In genomic region chr5:129725774-129726392, GRCm38 (mm10) we compare ENCODE assay signal across 8 mouse cellular contexts. TPM values are rescaled to one million over a fixed set of nuclear protein-coding genes. Genes with fewer than 3 reads are reported as not detected.
DNase-seq lines count a peak whose midpoint lies in the region; ATAC-seq lines count a peak whose summit lies in the region.

No protein-coding gene starts in this region.

- peaks cover 44% of the 10 kb centered on the region for H3K4me1 ChIP-seq in heart, embryonic 10.5 days
- peaks cover 48% of the 10 kb centered on the region for H3K4me1 ChIP-seq in heart, embryonic 12.5 days (replicated peaks)
- no peaks in the 10 kb centered on the region; the same call in 1 of the 2 replicates for H3K4me1 ChIP-seq in limb, embryonic 11.5 days (ENCODE audit: control insufficient read depth, insufficient read depth, low read length)
- 0 out of 2 replicates have a peak, but pooled peaks cover 6% of the 10 kb centered on the region for H3K4me1 ChIP-seq in neural tube, embryonic 14.5 days (ENCODE audit: control insufficient read depth, insufficient read depth, low read length)

- no peaks in the 10 kb centered on the region for H3K9me3 ChIP-seq in heart, embryonic 10.5 days
- H3K9me3 ChIP-seq in heart, embryonic 12.5 days (replicated peaks), result no peaks in the 10 kb centered on the region
- no peaks in the 10 kb centered on the region for H3K9me3 ChIP-seq in limb, embryonic 11.5 days (ENCODE audit: control insufficient read depth, low read length)
- no peaks in the 10 kb centered on the region for H3K9me3 ChIP-seq in neural tube, embryonic 14.5 days (ENCODE audit: control insufficient read depth, low read length)

- H3K36me3 ChIP-seq in heart, embryonic 10.5 days, result no peaks in the 10 kb centered on the region
- no peaks in the 10 kb centered on the region for H3K36me3 ChIP-seq in heart, embryonic 12.5 days
- no peaks in the 10 kb centered on the region for H3K36me3 ChIP-seq in limb, embryonic 11.5 days (ENCODE audit: control insufficient read depth, insufficient read depth, low read length)
- H3K36me3 ChIP-seq in neural tube, embryonic 14.5 days (ENCODE audit: control insufficient read depth, insufficient read depth, low read length), result no peaks in the 10 kb centered on the region

- H3K27ac ChIP-seq in heart, embryonic 10.5 days, result peak overlapping the region; percentile 99
- H3K27ac ChIP-seq in heart, embryonic 12.5 days (ENCODE audit: poor library complexity, severe bottlenecking), result peak overlapping the region; percentile 99
- H3K27ac ChIP-seq in limb, embryonic 11.5 days (replicated peaks; ENCODE audit: low read depth, low read length), result no peak overlapping the region
- no peak overlapping the region for H3K27ac ChIP-seq in neural tube, embryonic 14.5 days (ENCODE audit: low read depth, low read length)

- peak overlapping the region; percentile 88 for H3K4me3 ChIP-seq in heart, embryonic 10.5 days
- peak overlapping the region; percentile 78 for H3K4me3 ChIP-seq in heart, embryonic 12.5 days
- H3K4me3 ChIP-seq in limb, embryonic 11.5 days (ENCODE audit: low read depth, low read length), result peak overlapping the region; percentile 72
- H3K4me3 ChIP-seq in neural tube, embryonic 14.5 days (ENCODE audit: low read depth, low read length), result peak overlapping the region; percentile 83

- DNase-seq in heart, embryonic 10.5 days (ENCODE audit: low spot score), result no peak
- no peak for DNase-seq in heart, adult 11 months
- peak; percentile 11 for DNase-seq in T-cell, adult 2 months (ENCODE audit: low spot score)
- DNase-seq in limb, embryonic 11.5 days (ENCODE audit: low spot score), result peak; percentile 32
- DNase-seq in urinary bladder, adult 2 months (ENCODE audit: low spot score), result no peak
- DNase-seq in left cerebral cortex, adult 9 months (ENCODE audit: low spot score in 2 of 2), result no peak

- H3K9ac ChIP-seq in heart, embryonic 12.5 days, result peak overlapping the region; percentile 92
- peak overlapping the region; percentile 95 for H3K9ac ChIP-seq in limb, embryonic 11.5 days (ENCODE audit: low read length)
- peak overlapping the region; percentile 90 for H3K9ac ChIP-seq in neural tube, embryonic 14.5 days (replicated peaks; ENCODE audit: low read depth, low read length)

- no peak for ATAC-seq in heart, embryonic 12.5 days (ENCODE audit: insufficient number of reproducible peaks, low FRiP score)
- no peak for ATAC-seq in limb, embryonic 11.5 days (ENCODE audit: insufficient number of reproducible peaks, low FRiP score, low TSS enrichment, low read depth)
- ATAC-seq in neural tube, embryonic 14.5 days (ENCODE audit: low read depth), result no peak

- no peaks in the 10 kb centered on the region for H3K27me3 ChIP-seq in heart, embryonic 10.5 days (ENCODE audit: insufficient read depth, poor library complexity, severe bottlenecking)
- no peaks in the 10 kb centered on the region for H3K27me3 ChIP-seq in heart, embryonic 12.5 days (replicated peaks)
- H3K27me3 ChIP-seq in limb, embryonic 11.5 days (ENCODE audit: control insufficient read depth, insufficient read depth, low read length), result no peaks in the 10 kb centered on the region
- H3K27me3 ChIP-seq in neural tube, embryonic 14.5 days (ENCODE audit: control insufficient read depth, insufficient read depth, low read length), result no peaks in the 10 kb centered on the region

- WGBS in heart, embryonic 10.5 days, result 16% methylated on average over 7 of the region's 7 CpGs
- 14% methylated on average over 7 of the region's 7 CpGs for WGBS in heart, embryonic 12.5 days
- 29% methylated on average over 7 of the region's 7 CpGs for WGBS in limb, embryonic 11.5 days
- 20% methylated on average over 7 of the region's 7 CpGs for WGBS in neural tube, embryonic 14.5 days

- H3K4me2 ChIP-seq in heart, embryonic 12.5 days, result peak overlapping the region; percentile 63
- H3K4me2 ChIP-seq in limb, embryonic 11.5 days (ENCODE audit: low read depth, severe bottlenecking), result peak overlapping the region; percentile 50
- peak overlapping the region; percentile 60 for H3K4me2 ChIP-seq in neural tube, embryonic 14.5 days (ENCODE audit: low read depth, low read length)

RNA-seq across cellular contexts. Expression of gene Nipsnap2, which starts 1.0 kb away (rescaled TPM):
- 140 and 220 TPM in 2 replicates for polyA plus RNA-seq in heart, embryonic 10.5 days (2016; fragmentation: Nextera tagmentation; extraction: Ambion mirVana)
- 264 and 276 TPM in 2 replicates for polyA plus RNA-seq in heart, embryonic 12.5 days (2016; fragmentation: Nextera tagmentation; extraction: Ambion mirVana)
- polyA plus RNA-seq in limb, embryonic 11.5 days (2014; fragmentation: Nextera tagmentation; extraction: Ambion mirVana), result 79.4 and 87.9 TPM in 2 replicates
- polyA plus RNA-seq in neural tube, embryonic 14.5 days (2014; fragmentation: Nextera tagmentation; extraction: Ambion mirVana), result 95.1 and 95.6 TPM in 2 replicates
- 73.3 and 82.2 TPM in 2 replicates for polyA plus RNA-seq in urinary bladder, adult 2 months (2012; rRNA removed)

RNA-seq across cellular contexts. Expression of gene Mrps17, which starts 10.6 kb away (rescaled TPM):
- polyA plus RNA-seq in heart, embryonic 10.5 days (2016; fragmentation: Nextera tagmentation; extraction: Ambion mirVana), result 162 and 176 TPM in 2 replicates
- 142 and 145 TPM in 2 replicates for polyA plus RNA-seq in heart, embryonic 12.5 days (2016; fragmentation: Nextera tagmentation; extraction: Ambion mirVana)
- polyA plus RNA-seq in limb, embryonic 11.5 days (2014; fragmentation: Nextera tagmentation; extraction: Ambion mirVana), result 189 and 194 TPM in 2 replicates
- polyA plus RNA-seq in neural tube, embryonic 14.5 days (2014; fragmentation: Nextera tagmentation; extraction: Ambion mirVana), result 173 and 179 TPM in 2 replicates
- 79.1 and 92.5 TPM in 2 replicates for polyA plus RNA-seq in urinary bladder, adult 2 months (2012; rRNA removed)

RNA-seq across cellular contexts. Expression of gene Sept14, which starts 17.6 kb away (rescaled TPM):
- polyA plus RNA-seq in heart, embryonic 10.5 days (2016; fragmentation: Nextera tagmentation; extraction: Ambion mirVana), result not detected in 2 replicates
- not detected in 2 replicates for polyA plus RNA-seq in heart, embryonic 12.5 days (2016; fragmentation: Nextera tagmentation; extraction: Ambion mirVana)
- not detected in 2 replicates for polyA plus RNA-seq in limb, embryonic 11.5 days (2014; fragmentation: Nextera tagmentation; extraction: Ambion mirVana)
- not detected in 2 replicates for polyA plus RNA-seq in neural tube, embryonic 14.5 days (2014; fragmentation: Nextera tagmentation; extraction: Ambion mirVana)
- polyA plus RNA-seq in urinary bladder, adult 2 months (2012; rRNA removed), result not detected in 2 replicates

RNA-seq across cellular contexts. Expression of gene Zfp11, which starts 56.0 kb away (rescaled TPM):
- 5.0 and 5.2 TPM in 2 replicates for polyA plus RNA-seq in heart, embryonic 10.5 days (2016; fragmentation: Nextera tagmentation; extraction: Ambion mirVana)
- 3.6 and 4.3 TPM in 2 replicates for polyA plus RNA-seq in heart, embryonic 12.5 days (2016; fragmentation: Nextera tagmentation; extraction: Ambion mirVana)
- 5.7 and 6.1 TPM in 2 replicates for polyA plus RNA-seq in limb, embryonic 11.5 days (2014; fragmentation: Nextera tagmentation; extraction: Ambion mirVana)
- 7.7 and 7.9 TPM in 2 replicates for polyA plus RNA-seq in neural tube, embryonic 14.5 days (2014; fragmentation: Nextera tagmentation; extraction: Ambion mirVana)
- 3.5 and 3.7 TPM in 2 replicates for polyA plus RNA-seq in urinary bladder, adult 2 months (2012; rRNA removed)

Comparison
In these comparisons a context has a peak if more than half of its experiments do, and no peak if none do; other contexts are left out.
1. DNase-seq: peak in T-cell, adult 2 months (single experiment) and limb, embryonic 11.5 days (single experiment); none in heart, embryonic 10.5 days (single experiment), heart, adult 11 months (single experiment), urinary bladder, adult 2 months (single experiment) and left cerebral cortex, adult 9 months (0 of 2).
2. H3K27ac ChIP-seq: peak in heart, embryonic 10.5 days (single experiment) and heart, embryonic 12.5 days (single experiment); none in limb, embryonic 11.5 days (single experiment) and neural tube, embryonic 14.5 days (single experiment).
3. Peak in every context shown above with its lines, with median percentiles within 50 percentile points of each other: H3K4me3 ChIP-seq, H3K4me2 ChIP-seq and H3K9ac ChIP-seq.